Mouse (Mus musculus): ENCODE data around the gene Wasf3. TPM values are rescaled to one million over a fixed set of nuclear protein-coding genes. Genes with fewer than 3 reads are reported as not detected.

The Wasf3 gene
- polyA plus RNA-seq (2012; rRNA removed) = 65.3 and 67.9 TPM in 2 replicates

DNA sequence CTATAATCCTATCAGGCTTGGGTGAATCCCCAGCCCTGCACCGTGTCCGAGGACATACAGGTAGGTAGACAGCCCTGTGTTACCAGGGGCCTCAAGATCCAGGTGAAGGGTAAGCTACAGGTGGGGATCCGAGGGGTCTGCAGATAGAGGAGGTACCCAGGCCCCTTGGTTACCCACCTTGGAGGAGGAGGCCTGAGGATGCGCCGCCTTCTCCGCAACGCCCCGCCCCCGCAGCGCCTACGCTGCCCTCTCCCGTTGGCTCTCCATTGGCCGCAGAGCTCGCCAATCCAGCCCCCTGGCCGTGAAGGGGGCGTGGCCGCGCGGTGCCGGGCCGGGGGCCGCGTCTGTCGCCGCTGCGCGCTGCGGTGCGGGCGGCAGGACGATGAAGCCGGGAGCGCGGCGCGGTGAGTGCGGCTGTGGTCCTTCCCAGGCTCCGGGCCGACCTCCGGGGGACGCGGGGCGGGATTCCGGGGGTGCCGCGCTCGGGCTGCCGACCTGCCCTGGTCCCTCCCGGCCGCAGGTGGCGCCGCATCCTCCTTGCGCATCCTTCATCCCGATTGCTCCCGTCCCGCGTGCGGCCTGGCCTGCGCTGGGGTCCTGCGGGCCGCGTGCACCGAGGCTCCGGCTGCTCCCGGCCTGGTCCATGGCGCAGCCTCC, at the start of gene Wasf3:
Gene Wasf3, plus strand, starts transcription at position 51 of the 657 bp plus-strand sequence.
- DNase-seq (ENCODE audit: extremely low spot score in 1 of 2, low spot score in 1 of 2) = peak; percentile 76 to 93

- DNase-seq (ENCODE audit: extremely low spot score in 1 of 2, low spot score in 1 of 2) = peak; percentile 65 to 74
Observed at GRCm38 (mm10) chr5:146338064-146338463, 46.7 kb upstream of the Wasf3 start.

DNA sequence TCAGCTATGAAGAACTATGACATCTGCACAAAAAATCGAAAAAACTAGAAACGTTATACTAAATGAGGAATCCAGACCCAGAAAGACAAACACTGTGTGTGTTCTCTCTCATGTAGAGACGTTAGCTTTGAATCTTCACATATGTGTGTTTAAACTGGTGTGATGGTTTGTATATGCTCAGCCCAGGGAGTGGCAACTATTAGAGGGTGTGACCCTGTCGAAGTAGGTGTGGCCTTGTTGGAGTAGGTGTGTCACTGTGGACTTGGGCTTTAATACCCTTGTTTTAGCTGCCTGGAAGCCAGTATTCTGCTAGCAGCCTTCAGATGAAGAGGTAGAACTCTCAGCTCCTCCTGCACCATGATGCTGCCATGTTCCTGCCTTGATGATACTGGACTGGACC, 44.7 kb upstream of the Wasf3 start:
- no peak for DNase-seq (ENCODE audit: extremely low spot score in 1 of 2, low spot score in 1 of 2)

GRCm38 (mm10) chr5:146344911-146345686, 39.7 kb upstream of the Wasf3 start:
- no peak for DNase-seq (ENCODE audit: extremely low spot score in 1 of 2, low spot score in 1 of 2)

DNA sequence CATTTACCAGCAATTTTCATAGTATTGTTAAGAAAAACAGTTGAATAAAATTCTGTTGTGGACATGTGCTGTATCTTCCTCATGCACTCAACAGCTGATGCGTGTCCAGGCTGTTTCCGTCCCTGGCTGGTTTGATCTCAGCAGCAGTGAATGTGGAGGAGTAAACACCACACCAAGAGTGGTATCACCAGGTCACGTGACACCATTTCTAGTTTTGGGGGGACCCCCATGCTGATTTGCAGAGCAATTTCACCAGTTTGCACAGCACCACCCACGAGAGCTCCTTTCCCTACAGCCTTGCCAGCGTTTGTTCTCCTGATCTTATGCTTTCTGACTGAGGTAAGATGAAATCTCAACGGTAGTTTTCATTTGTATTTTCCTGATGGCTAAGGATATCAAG, 37.7 kb upstream of the Wasf3 start:
- no peak for DNase-seq (ENCODE audit: extremely low spot score in 1 of 2, low spot score in 1 of 2)

GRCm38 (mm10) chr5:146349183-146349582, 35.6 kb upstream of the Wasf3 start:
- DNase-seq (ENCODE audit: extremely low spot score in 1 of 2, low spot score in 1 of 2) = peak in 1 of 2 experiments; percentile 44

DNA sequence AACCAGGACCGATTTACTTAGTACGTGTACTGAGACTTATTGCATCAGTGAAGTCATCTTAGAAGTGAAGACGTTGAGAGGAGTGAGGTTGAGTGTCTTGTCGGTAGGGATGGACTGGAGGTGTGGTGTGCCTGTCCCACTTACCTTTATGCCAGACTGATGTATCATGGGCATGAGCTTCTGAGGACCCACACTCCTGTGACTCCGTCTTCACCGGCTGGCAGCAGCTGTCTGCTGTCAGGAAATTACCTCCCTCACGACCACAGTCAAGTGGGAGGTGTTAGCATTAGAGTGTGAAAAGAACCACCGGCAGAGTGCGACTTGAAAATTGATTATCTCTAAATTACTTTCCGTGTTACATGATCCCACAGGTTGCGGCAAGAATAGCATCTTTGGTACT, 34.0 kb upstream of the Wasf3 start:
- DNase-seq (ENCODE audit: extremely low spot score in 1 of 2, low spot score in 1 of 2) = no peak

DNA sequence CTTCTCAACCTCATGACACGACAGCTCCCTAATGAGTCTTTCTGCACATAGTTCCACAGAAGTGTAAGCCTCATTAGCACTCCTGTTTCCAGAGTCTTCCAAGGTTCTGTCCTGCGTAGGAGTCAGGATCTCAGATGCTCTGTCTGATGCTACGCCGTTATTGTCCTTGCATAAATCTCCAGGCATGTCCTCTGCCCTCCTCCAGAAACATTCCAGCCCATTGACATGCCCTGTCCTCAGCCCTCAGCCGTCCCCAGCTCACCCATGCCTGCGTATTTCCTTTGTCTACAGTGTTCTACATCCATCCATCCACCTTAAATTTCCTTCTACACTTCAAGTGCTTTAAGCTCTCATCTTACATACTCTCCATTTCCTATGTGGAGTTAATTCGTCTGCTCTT, 32.8 kb upstream of the Wasf3 start:
- no peak for DNase-seq (ENCODE audit: extremely low spot score in 1 of 2, low spot score in 1 of 2)

GRCm38 (mm10) chr5:146360386-146360785, 24.4 kb upstream of the Wasf3 start:
- DNase-seq (ENCODE audit: extremely low spot score in 1 of 2, low spot score in 1 of 2) = no peak

- no peak for DNase-seq (ENCODE audit: extremely low spot score in 1 of 2, low spot score in 1 of 2)
Observed at GRCm38 (mm10) chr5:146362711-146363110, 22.1 kb upstream of the Wasf3 start.

GRCm38 (mm10) chr5:146368356-146368755, 16.4 kb upstream of the Wasf3 start:
- DNase-seq (ENCODE audit: extremely low spot score in 1 of 2, low spot score in 1 of 2) = no peak

DNA sequence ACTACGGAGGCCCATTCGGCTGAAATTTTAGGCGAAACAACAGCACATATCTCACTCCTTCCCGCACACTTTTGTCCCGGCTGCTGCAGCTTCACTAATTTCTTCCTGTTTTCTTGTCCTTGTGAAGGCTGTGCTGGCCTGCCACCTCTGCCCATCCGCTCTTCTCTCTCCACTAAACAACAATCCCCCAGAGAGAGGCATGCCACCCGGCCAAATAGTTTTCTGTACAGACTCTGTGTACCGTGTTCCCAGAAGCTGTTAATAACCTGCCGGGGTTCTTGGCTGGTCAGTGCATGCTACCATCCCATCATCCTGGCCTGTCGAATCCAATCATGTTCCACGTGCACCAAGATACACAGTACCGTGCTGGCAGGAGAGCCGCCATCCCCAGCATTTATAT, 15.8 kb upstream of the Wasf3 start:
- DNase-seq (ENCODE audit: extremely low spot score in 1 of 2, low spot score in 1 of 2) = no peak

GRCm38 (mm10) chr5:146370794-146371193, 14.0 kb upstream of the Wasf3 start:
- peak; percentile 58 to 59 for DNase-seq (ENCODE audit: extremely low spot score in 1 of 2, low spot score in 1 of 2)

DNA sequence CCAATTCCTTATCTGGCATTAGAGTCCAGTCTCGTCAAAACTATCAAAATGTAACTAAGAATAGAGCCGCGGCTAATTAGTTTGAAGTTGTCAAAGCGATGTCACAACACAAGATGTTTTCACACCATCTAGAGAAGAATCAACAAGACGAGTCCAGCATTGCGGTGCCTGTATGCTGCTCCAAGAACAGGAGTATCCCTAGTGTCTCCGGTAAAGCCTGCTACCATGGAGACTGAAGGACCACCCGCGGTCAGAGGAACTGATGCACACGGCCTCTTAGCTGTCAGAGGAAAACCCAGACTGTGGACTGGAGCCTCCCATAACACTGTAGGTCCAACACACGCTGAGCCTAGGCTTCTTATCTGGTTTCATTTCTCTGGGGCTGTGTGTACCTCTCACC, 11.5 kb upstream of the Wasf3 start:
- DNase-seq (ENCODE audit: extremely low spot score in 1 of 2, low spot score in 1 of 2) = no peak

DNA sequence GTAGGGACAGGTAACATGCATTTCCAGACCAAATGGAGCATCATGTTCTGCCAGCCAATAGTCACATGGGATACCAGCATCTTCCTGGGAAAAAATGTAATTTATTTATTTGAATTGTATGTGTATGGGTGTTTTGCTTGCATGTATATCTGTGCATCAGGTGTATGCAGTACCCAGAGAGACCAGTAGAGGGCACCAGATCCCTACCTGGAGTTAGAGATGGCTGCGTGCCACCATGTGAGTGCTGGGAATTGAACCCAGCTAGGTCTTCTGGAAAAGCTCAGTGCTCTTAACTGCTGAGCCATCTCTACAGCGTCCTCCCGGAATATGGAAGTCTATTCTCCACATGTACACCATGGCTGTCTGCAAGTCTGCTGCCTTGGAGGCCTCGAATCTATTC, 8.2 kb upstream of the Wasf3 start:
- DNase-seq (ENCODE audit: extremely low spot score in 1 of 2, low spot score in 1 of 2) = no peak

DNA sequence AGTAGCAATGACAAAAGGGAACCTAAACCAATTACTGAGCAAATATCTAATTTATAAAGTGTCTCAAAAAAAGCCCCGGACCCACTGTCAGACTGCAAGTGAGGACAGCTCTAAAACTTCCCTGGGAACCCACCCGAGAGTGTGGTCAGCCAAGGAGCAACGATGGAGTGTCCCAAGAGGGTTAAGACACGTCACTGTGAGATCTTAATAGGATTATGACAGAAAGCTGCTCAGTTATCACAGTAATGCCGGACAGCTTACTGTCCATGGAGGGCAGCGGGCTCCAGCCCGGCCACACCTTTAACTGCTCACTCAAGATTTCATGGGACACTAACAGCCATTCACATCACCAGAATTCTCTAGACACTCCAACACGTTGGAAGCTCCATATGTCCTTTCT, 4.7 kb upstream of the Wasf3 start:
- no peak for DNase-seq (ENCODE audit: extremely low spot score in 1 of 2, low spot score in 1 of 2)

- DNase-seq (ENCODE audit: extremely low spot score in 1 of 2, low spot score in 1 of 2) = no peak
Observed at GRCm38 (mm10) chr5:146382268-146382667, 2.5 kb upstream of the Wasf3 start.

- DNase-seq (ENCODE audit: extremely low spot score in 1 of 2, low spot score in 1 of 2) = no peak
Observed at GRCm38 (mm10) chr5:146383401-146383800, 1.4 kb upstream of the Wasf3 start.

DNA sequence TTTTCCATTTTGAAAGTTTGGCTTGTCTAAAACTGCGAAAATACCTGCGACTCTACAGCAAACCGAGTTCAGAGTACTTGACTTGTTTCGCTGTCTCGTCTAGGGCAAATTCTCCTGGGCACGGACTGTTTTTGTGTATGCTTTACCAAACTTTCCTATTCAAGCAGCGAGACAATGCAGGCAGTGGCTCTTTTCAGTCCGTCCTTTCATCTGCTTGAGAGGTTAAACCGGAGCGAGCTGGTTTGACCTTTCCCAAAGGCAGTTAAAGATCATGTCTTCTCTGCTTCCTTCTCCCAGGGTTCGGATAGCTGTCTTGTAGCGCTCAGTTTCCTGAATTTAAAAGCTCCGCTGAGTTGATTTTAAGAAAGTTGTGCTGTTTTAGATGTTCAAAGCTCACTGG, 1.2 kb downstream of the Wasf3 start:
- DNase-seq (ENCODE audit: extremely low spot score in 1 of 2, low spot score in 1 of 2) = no peak

GRCm38 (mm10) chr5:146386906-146387305, 2.1 kb downstream of the Wasf3 start:
- DNase-seq (ENCODE audit: extremely low spot score in 1 of 2, low spot score in 1 of 2) = no peak

GRCm38 (mm10) chr5:146394563-146394962, 9.8 kb downstream of the Wasf3 start:
- DNase-seq (ENCODE audit: extremely low spot score in 1 of 2, low spot score in 1 of 2) = no peak

DNA sequence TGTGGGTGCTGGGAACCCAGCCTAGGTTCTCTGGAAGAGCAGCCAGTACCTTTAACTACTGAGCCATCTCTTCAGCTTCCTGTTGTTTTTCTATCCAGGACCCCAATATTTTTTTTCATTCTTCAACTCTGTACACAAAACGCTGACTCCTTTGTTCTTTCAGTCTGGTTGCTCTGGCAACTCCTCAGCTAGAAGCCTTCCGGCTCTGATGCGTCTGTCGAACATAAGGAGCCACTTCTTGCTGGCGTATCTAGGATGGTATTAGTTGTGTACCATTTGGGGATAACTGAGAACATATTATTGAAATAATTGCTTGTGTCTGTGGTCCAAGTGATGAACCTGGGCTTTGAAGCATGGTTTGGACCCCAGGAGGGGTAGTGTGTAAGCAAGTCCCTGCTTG, 12.5 kb downstream of the Wasf3 start:
- DNase-seq (ENCODE audit: extremely low spot score in 1 of 2, low spot score in 1 of 2) = no peak
